Mouse (Mus musculus) retina, adult 2 months (tissue): ENCODE data around the gene Slc22a30.
"Not testable (repeated sequence)": the region's sequence is repeated elsewhere in the genome, so short reads cannot be mapped to it uniquely, and the experiment has no call there.

Experiments
- DNase-seq: peaks from one replicate; pipeline ENCODE4 v3.0.0-alpha.2; 2012; ENCODE audit warnings: low read depth, low spot score

Slc22a30 gene

GRCm38 (mm10) chr19:8405011-8405410 is at the start of gene Slc22a30:
Gene Slc22a30, minus strand, starts transcription at chr19:8405111.
- DNase-seq, result not testable (repeated sequence)

GRCm38 (mm10) chr19:8448321-8448720 is 43.4 kb upstream of the Slc22a30 start:
- no peak for DNase-seq

- no peak for DNase-seq
These were observed 42.6 kb upstream of the Slc22a30 start for GRCm38 (mm10) chr19:8447516-8447915.

- DNase-seq, result no peak
These were observed 26.2 kb upstream of the Slc22a30 start for GRCm38 (mm10) chr19:8431051-8431662.

- DNase-seq, result not testable (repeated sequence)
These were observed 2.5 kb upstream of the Slc22a30 start for GRCm38 (mm10) chr19:8407290-8408021.
